Mouse (Mus musculus) kidney, adult 2 months (tissue): ENCODE data around the gene Sin3a.

Experiments
- CTCF ChIP-seq: fragments of 200-500 bp; conservative IDR thresholded peaks from 2 replicates; pipeline ENCODE4 v1.5.1; 2011; ENCODE audit warnings: low read depth, mild to moderate bottlenecking, control low read depth, low read length, moderate library complexity, mixed read lengths; ENCODE audit not compliant: insufficient read depth, insufficient read length
- POLR2A ChIP-seq: fragments of 200-500 bp; IDR thresholded peaks from one replicate; pipeline ENCODE4 v1.6.1; 2011; ENCODE audit warnings: low read depth, low read length, control low read depth

DNA sequence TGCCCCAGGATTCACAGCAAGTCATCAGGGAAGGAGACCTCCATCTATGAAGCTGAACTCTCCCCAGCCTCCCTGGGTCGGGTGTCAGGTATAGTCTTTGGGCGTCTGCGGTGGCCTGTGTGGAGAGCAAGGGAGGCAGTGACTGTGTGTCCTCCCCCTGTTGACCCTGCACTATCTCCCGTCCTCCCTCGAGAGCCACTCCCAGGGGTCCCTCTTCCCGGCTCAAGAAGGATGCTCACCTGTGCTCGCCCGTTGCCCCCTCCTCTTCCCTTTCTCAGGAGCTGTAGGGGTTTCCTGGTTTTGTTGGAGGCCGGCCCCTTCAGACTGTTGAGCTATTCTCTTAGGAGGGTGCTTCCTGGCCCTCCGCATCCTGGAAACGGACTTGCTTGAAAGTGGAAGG lies 71.4 kb downstream of the Sin3a start:
- no peak for TF ChIP-seq CTCF
- TF ChIP-seq POLR2A, result no peak
